Mouse (Mus musculus) embryonic fibroblast, embryonic 13.5 days (primary cell): ENCODE measurements around the gene 4430402I18Rik. TPM values are rescaled to one million over a fixed set of nuclear protein-coding genes. Genes with fewer than 3 reads are reported as not detected.
"Not testable (repeated sequence)": the region's sequence is repeated elsewhere in the genome, so short reads cannot be mapped to it uniquely, and the experiment has no call there.

Experiments
- H3K27ac ChIP-seq: 2 replicates; pipeline ENCODE4 v1.5.1; 2012; ENCODE audit warnings: low read length, control low read depth, inconsistent platforms; ENCODE audit not compliant: insufficient read depth
- H3K4me1 ChIP-seq: 2 replicates; pipeline ENCODE4 v1.6.1; 2011; ENCODE audit warnings: low read length; ENCODE audit not compliant: control insufficient read depth, insufficient read depth
- H3K4me3 ChIP-seq: 2 replicates; pipeline ENCODE4 v1.5.1; 2011; ENCODE audit warnings: mild to moderate bottlenecking, control low read depth, low read length; ENCODE audit not compliant: insufficient read depth
- CTCF ChIP-seq: IDR thresholded peaks from 2 replicates; pipeline ENCODE4 v1.5.1; 2011; ENCODE audit warnings: mild to moderate bottlenecking, control low read depth, low read length, moderate library complexity, borderline replicate concordance; ENCODE audit not compliant: insufficient read depth
- POLR2A ChIP-seq: IDR thresholded peaks from 2 replicates; pipeline ENCODE4 v1.6.1; 2011; ENCODE audit warnings: low read depth, mild to moderate bottlenecking, control low read depth, low read length, moderate library complexity
- polyA plus RNA-seq: library from polyadenylated mRNA; stranded (reverse); fragments of >200 nt; gene quantifications from 2 replicates; pipeline ENCODE4 v1.2.4, GENCODE M21; 2011; ENCODE audit warnings: low read depth; ENCODE audit not compliant: missing spikeins, insufficient read length

The 4430402I18Rik gene
- 0.30 and 1.1 TPM in 2 replicates for polyA plus RNA-seq

DNA sequence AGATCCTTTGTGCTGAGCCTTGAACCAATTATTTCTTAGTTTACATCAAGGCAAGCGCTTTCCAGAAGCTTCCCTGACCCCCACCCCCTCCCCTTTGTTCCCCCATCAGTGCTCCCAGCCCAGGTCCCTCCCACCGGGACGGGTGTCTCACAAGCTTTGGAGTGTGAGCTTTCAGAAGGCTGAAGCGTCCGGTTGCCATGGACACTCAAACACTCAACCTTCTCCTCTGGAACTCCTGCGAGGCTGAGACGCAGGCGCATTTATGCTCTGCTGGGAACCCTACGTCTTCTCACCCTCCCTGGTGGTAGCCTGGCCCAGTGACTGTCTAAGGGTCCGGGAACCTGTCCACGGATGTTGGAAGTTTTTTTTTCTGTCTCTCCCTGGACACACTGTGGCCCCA is at the start of gene 4430402I18Rik:
TSS of gene 4430402I18Rik (minus strand) at position 149 of the 400 bp plus-strand sequence.
- Histone ChIP-seq H3K4me3 (no peak within 1 kb of the TSS), H3K27ac (no peak within 1 kb of the TSS), H3K4me1 (peaks cover 5% of the 10 kb centered on the region; the same call in 1 of the 2 replicates)
- no peak for TF ChIP-seq CTCF
- TF ChIP-seq POLR2A, result no peak

DNA sequence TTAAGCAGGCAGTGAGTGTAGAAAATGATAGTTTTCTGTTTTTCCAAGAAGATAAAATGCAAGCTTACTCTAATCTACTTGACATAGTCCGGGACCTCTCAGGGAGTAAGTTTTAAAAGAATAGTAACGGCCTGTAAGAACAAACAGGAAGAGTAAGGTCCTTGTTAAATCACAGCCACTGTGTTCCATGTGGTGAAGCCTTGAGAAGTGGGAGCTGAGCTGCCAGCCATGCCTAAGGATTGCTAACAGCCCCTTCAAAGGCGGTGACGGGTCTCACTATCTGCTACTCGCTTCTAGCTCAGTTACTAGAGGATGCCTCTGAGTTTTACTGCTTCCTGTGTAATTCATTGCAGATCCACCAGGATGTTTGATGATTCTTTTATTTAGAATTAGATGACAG is 49.2 kb upstream of the 4430402I18Rik start:
- no peaks in the 10 kb centered on the region; the same call in 1 of the 2 replicates for H3K4me1 ChIP-seq
- no peak overlapping the region for H3K27ac ChIP-seq
- no peak overlapping the region for H3K4me3 ChIP-seq
- TF ChIP-seq CTCF (no peak), POLR2A (no peak)

DNA sequence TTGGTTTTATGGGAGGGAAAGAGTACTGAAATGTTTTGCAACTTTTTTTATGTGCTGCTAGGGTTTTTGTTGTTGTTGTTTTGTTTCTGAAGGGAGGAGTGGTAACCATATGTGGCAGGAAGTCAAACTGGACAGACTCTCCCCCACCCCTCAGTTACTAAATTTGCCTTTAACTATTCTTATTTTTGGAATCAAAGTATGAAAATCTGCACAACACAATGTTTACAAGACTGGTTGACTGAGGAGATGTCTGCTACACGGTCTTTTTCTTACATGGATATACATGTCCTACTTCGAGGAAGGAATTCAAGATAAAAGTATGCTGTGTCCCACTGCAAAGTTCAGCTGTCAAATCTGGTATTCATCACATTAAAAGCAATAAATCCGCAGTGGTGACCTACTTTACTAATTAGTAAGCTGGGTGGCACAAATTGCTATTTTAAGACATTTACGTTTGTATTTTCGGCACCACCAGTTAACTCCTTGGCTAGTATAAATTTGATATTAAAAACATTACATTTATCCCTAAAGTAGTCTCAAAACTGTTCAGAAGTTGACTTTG is 48.7 kb upstream of the 4430402I18Rik start:
- TF ChIP-seq POLR2A, result no peak
- Histone ChIP-seq H3K4me1 (no peaks in the 10 kb centered on the region; the same call in 1 of the 2 replicates), H3K27ac (no peak overlapping the region), H3K4me3 (no peak overlapping the region)

- Histone ChIP-seq H3K4me3 (no peak overlapping the region), H3K27ac (no peak overlapping the region), H3K4me1 (no peaks in the 10 kb centered on the region; the same call in 1 of the 2 replicates)
- TF ChIP-seq CTCF (no peak), POLR2A (no peak)
These were observed 48.0 kb upstream of the 4430402I18Rik start for GRCm38 (mm10) chr19:29015410-29016203.

DNA sequence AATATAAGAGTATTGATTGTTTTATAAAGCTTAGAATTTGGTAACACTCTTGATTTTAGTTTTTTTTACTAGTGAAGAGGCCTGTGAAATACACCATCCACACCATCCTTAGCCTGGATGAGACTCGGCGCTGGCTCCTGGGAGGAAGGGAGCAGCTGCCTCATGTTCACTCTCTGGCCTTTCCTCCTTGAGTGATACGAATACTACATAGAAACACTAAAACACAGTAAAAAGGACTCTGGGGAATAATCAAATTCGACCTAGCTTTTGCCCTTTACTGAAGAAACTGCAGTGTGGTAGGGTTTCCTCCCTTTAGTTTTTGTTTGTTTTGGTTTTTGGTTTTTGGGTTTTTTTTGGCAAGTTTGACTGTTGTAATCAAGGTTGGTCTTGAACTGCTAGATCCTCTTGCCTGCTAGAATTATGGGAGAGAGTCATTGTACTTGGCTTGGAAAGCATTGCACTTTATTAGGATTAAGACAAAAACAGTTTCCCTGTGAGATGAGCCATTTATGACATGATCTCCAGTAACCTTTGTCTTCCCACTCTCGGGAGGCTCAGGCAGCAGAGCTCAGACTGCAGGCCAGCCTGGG is 47.0 kb upstream of the 4430402I18Rik start:
- H3K4me3 ChIP-seq, result no peak overlapping the region
- no peak for TF ChIP-seq POLR2A
- TF ChIP-seq CTCF, result no peak
- no peaks in the 10 kb centered on the region; the same call in 1 of the 2 replicates for H3K4me1 ChIP-seq
- no peak overlapping the region for H3K27ac ChIP-seq

DNA sequence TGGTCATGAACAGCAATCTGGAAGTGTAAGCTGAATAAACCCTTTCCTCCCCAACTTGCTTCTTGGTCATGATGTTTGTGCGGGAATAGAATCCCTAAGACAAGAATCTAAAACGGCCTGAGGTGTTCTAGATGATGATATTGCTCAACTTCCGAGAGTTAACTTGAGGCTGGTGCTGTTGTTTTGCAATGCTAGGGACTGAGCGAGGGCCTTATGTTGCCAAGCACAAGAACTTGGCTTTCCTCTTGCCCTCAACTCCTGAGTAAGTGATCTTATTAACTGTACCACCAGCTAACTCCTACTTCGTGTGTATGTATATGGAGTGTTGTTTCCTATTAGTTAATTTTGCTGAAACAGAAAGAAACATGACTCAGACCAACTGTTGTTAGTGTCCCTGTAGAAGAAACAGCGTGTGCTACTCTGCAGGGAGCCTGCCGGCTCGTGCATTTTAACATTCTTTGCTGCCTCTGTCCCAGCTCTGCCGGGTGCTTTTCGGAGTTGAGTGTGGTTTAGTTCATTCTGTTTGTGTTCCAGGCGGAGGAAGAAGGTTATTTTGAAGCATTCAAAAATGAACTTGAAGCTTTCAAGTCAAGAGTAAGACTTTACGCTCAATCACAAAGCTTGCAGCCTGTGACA is 43.9 kb upstream of the 4430402I18Rik start:
- no peak overlapping the region for H3K27ac ChIP-seq
- H3K4me1 ChIP-seq, result no peaks in the 10 kb centered on the region; the same call in 1 of the 2 replicates
- H3K4me3 ChIP-seq, result no peak overlapping the region
- TF ChIP-seq POLR2A, result no peak
- no peak for TF ChIP-seq CTCF

DNA sequence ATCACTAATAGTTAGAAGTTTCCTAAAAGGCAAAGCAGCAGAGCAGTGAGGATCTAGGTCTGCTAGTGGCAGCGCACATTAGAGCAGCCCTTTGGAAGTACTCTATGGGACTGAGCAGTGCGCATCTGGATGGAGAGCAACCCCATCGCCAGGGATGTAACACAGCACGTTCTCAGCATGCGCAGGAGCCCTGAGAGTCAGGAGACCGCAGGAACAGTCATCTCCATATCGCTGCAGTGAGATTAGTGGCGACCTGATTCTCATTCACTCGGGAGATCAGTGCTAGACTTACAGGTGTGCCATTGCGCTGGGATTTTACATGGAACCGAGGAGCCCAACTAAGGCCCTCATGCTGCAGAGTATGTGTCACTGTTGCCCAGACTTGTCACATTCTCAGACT is 41.4 kb upstream of the 4430402I18Rik start:
- Histone ChIP-seq H3K4me3 (no peak overlapping the region), H3K27ac (no peak overlapping the region), H3K4me1 (no peaks in the 10 kb centered on the region)
- TF ChIP-seq POLR2A (no peak), CTCF (no peak)

GRCm38 (mm10) chr19:29008069-29008706 is 40.6 kb upstream of the 4430402I18Rik start:
- no peak overlapping the region for H3K27ac ChIP-seq
- no peak for TF ChIP-seq POLR2A
- TF ChIP-seq CTCF, result no peak
- H3K4me1 ChIP-seq, result no peaks in the 10 kb centered on the region
- H3K4me3 ChIP-seq, result no peak overlapping the region

GRCm38 (mm10) chr19:29000321-29000720 is 32.7 kb upstream of the 4430402I18Rik start:
- H3K27ac ChIP-seq, H3K4me3 ChIP-seq, H3K4me1 ChIP-seq: not testable (repeated sequence)
